Mouse (Mus musculus) erythroblast, embryonic 14.5 days (primary cell): ENCODE results near the gene Tmem132d. TPM values are rescaled to one million over a fixed set of nuclear protein-coding genes. Genes with fewer than 3 reads are reported as not detected.

Source experiments
- H3K27me3 ChIP-seq: 2 replicates; pipeline ENCODE4 v1.6.1; 2012; ENCODE audit warnings: inconsistent platforms; ENCODE audit not compliant: control insufficient read depth
- H3K36me3 ChIP-seq: 2 replicates; pipeline ENCODE4 v1.6.1; 2012; ENCODE audit warnings: mild to moderate bottlenecking, inconsistent platforms; ENCODE audit not compliant: control insufficient read depth
- H3K4me1 ChIP-seq: 2 replicates; pipeline ENCODE4 v1.6.1; 2012; ENCODE audit warnings: inconsistent platforms; ENCODE audit not compliant: control insufficient read depth
- H3K4me3 ChIP-seq: replicated peaks from 2 replicates; pipeline ENCODE3; 2012; ENCODE audit warnings: moderate library complexity, mild to moderate bottlenecking, inconsistent platforms
- H3K9me3 ChIP-seq: 2 replicates; pipeline ENCODE4 v1.6.1; 2012; ENCODE audit warnings: low read length, inconsistent platforms, mixed read lengths; ENCODE audit not compliant: control insufficient read depth
- GATA1 ChIP-seq: IDR thresholded peaks from 2 replicates; pipeline ENCODE4 v1.6.1; 2012; ENCODE audit warnings: low read length, inconsistent platforms, mixed read lengths
- TAL1 ChIP-seq: IDR thresholded peaks from 3 replicates; pipeline ENCODE4 v1.6.1; 2012; ENCODE audit warnings: low read length, inconsistent platforms, mixed read lengths
- polyA plus RNA-seq: library from polyadenylated mRNA; stranded (reverse); fragments of >175 nt; gene quantifications from 2 replicates; pipeline ENCODE4 v1.2.3, GENCODE M21; 2012

Tmem132d gene
- polyA plus RNA-seq, 1 experiment = not detected

DNA sequence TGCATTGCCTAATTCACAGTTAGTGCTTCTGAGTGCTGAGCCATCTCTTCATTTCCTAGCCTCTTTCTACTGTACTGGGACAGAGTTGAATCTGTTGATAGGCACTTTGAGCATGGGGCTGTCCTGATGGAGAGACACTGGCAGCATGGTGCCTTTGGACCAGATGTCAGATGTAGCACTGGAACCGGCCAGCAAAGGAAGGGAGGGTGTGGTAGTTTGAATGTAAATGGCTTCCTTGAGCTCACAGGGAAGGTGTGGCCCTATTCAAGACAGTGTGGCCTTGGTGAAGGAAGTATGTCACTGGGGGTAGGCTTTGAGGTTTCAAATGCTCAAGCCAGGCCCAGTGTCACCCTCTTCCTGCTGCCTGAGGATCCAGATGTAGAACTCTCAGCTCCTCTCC lies 602.0 kb downstream of the Tmem132d start:
- Histone ChIP-seq H3K27me3 (no peaks in the 10 kb centered on the region), H3K4me1 (no peaks in the 10 kb centered on the region), H3K4me3 (no peak overlapping the region), H3K9me3 (peaks cover 32% of the 10 kb centered on the region), H3K36me3 (no peaks in the 10 kb centered on the region)
- no peak for TF ChIP-seq TAL1

DNA sequence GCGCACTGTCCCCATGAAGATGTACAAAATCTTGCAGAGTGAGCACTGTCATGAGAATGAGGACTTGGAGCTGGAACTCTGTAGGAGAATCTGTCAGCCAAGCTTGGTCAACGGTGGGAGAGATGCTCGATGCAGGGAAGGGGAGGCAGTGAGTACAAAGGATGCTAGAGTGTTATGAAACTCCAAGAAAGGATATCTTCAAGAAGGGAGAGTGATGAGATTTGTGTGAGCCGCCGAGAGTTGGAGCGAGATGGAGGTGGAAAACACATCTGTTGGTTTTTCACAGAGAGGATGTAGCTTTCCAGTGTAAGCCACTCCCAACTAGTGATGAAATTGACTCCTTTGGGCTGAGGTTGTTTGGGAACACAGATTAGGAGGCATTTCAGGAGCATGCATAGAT lies 604.1 kb downstream of the Tmem132d start:
- TF ChIP-seq TAL1 (no peak), GATA1 (no peak)
- Histone ChIP-seq H3K36me3 (no peaks in the 10 kb centered on the region), H3K4me3 (no peak overlapping the region), H3K27me3 (no peaks in the 10 kb centered on the region), H3K9me3 (peaks cover 44% of the 10 kb centered on the region), H3K4me1 (no peaks in the 10 kb centered on the region)

- H3K4me3 ChIP-seq = no peak overlapping the region
- TF ChIP-seq TAL1 (no peak), GATA1 (no peak)
- no peaks in the 10 kb centered on the region for H3K36me3 ChIP-seq
- H3K4me1 ChIP-seq = no peaks in the 10 kb centered on the region
- peaks cover 32% of the 10 kb centered on the region for H3K9me3 ChIP-seq
- H3K27me3 ChIP-seq = no peaks in the 10 kb centered on the region
These were observed 610.9 kb downstream of the Tmem132d start for GRCm38 (mm10) chr5:127821960-127822359.

DNA sequence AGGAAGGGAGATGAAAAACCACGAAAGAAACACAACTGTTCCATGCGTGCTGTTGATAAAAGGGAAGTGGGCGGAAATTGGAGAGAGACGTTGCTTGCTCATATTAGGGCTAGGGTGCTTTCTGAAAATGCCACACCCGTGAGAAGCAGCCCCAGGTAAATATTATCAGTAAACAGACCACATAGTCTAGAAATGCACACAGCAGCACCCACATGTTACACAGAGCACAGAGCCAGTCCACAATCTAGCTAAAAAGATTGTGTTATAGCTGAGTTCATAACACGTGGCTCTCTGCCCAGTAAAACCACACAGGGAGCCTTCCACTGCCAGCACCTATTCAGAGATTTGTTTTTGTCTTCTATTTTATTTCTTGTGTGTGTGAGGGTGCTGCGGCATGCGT lies 617.6 kb downstream of the Tmem132d start:
- H3K27me3 ChIP-seq = no peaks in the 10 kb centered on the region
- H3K36me3 ChIP-seq = no peaks in the 10 kb centered on the region
- TF ChIP-seq TAL1 (no peak), GATA1 (no peak)
- H3K4me1 ChIP-seq = peaks cover 7% of the 10 kb centered on the region
- peaks cover 35% of the 10 kb centered on the region for H3K9me3 ChIP-seq
- no peak overlapping the region for H3K4me3 ChIP-seq

DNA sequence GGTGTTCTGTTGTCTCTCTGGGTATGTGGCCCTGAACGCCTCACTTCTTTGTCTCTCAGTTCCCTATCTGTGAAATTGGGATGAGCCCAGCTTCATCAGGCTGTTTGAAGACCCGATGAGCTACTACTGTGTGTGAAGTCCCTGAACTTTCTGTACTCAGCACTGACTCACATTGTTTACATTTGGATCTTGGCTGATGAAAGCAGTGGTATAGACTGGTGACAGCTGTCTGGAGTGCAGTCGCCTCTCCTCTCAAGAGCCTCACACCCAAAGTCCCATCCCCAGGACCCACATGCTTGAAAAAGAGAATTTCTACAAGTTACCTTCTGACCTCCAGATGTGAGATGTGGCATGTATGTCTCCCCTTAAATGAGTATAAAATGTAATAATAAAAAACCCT lies 625.5 kb downstream of the Tmem132d start:
- Histone ChIP-seq H3K4me1 (no peaks in the 10 kb centered on the region), H3K9me3 (peaks cover 57% of the 10 kb centered on the region), H3K36me3 (no peaks in the 10 kb centered on the region), H3K4me3 (no peak overlapping the region), H3K27me3 (no peaks in the 10 kb centered on the region)
- no peak for TF ChIP-seq TAL1
- TF ChIP-seq GATA1 = no peak

- Histone ChIP-seq H3K36me3 (no peaks in the 10 kb centered on the region), H3K4me1 (no peaks in the 10 kb centered on the region), H3K9me3 (peaks cover 58% of the 10 kb centered on the region), H3K4me3 (no peak overlapping the region), H3K27me3 (no peaks in the 10 kb centered on the region)
- TF ChIP-seq GATA1 = no peak
- TF ChIP-seq TAL1 = no peak
These were observed 626.0 kb downstream of the Tmem132d start for GRCm38 (mm10) chr5:127806850-127807249.

DNA sequence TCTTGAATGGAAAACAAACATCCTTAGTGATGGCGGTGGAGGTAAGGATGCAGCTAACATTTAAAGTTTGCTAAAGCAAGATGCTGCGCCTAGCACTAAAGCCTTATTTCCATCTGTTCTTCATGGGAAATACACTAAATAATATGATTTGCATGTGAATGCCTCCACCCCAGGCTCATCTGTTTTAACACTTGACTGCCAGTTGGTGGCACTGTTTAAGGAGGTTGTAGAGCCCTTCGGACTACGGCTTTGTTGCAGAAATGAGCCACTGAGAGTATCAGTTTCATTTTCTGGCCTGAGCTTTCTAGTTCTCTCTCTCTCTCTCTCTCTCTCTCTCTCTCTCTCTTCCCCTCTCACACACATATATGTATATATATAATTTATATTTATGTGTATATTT lies 632.0 kb downstream of the Tmem132d start:
- H3K9me3 ChIP-seq = peaks cover 62% of the 10 kb centered on the region
- TF ChIP-seq TAL1 (no peak), GATA1 (no peak)

GRCm38 (mm10) chr5:127781221-127781620 lies 651.7 kb downstream of the Tmem132d start:
- no peaks in the 10 kb centered on the region for H3K36me3 ChIP-seq
- H3K4me3 ChIP-seq = no peak overlapping the region
- H3K9me3 ChIP-seq = peaks cover 76% of the 10 kb centered on the region
- TF ChIP-seq TAL1 = no peak
- TF ChIP-seq GATA1 = no peak
- H3K27me3 ChIP-seq = no peaks in the 10 kb centered on the region
- H3K4me1 ChIP-seq = no peaks in the 10 kb centered on the region

More for the DNA sequence above, 632.0 kb downstream of the Tmem132d start:
- H3K36me3 ChIP-seq = no peaks in the 10 kb centered on the region
- no peaks in the 10 kb centered on the region for H3K4me1 ChIP-seq
- no peaks in the 10 kb centered on the region for H3K27me3 ChIP-seq
- H3K4me3 ChIP-seq = no peak overlapping the region

GRCm38 (mm10) chr5:127775749-127776148 lies 657.1 kb downstream of the Tmem132d start:
- no peak for TF ChIP-seq TAL1
- no peak for TF ChIP-seq GATA1
- Histone ChIP-seq H3K27me3 (no peaks in the 10 kb centered on the region), H3K9me3 (peaks cover 58% of the 10 kb centered on the region), H3K36me3 (no peaks in the 10 kb centered on the region), H3K4me3 (no peak overlapping the region), H3K4me1 (no peaks in the 10 kb centered on the region)

DNA sequence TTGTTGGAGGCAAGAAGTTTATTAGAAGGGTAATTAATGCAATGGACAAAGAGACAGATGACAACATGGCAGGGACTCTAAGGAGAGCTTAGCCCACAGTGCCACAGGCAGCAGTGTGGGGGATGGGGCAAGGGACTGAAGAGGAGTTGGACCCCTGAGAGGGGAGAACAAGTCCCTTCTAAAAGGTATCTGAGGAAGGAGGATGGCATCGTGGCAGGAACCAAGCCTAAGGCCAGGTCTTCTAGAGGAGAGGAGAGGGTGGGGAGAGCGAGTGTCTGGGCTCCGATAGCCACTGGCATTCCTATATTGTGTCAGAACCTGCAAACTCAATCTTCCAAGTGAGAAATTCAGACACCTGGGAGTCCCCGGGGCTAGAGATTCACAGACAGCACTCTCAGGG lies 674.3 kb downstream of the Tmem132d start:
- Histone ChIP-seq H3K4me3 (no peak overlapping the region), H3K27me3 (no peaks in the 10 kb centered on the region), H3K9me3 (peaks cover 45% of the 10 kb centered on the region), H3K36me3 (no peaks in the 10 kb centered on the region), H3K4me1 (peaks cover 13% of the 10 kb centered on the region)
- TF ChIP-seq TAL1 (no peak), GATA1 (no peak)
